Mouse (Mus musculus) natural killer cell, adult 2 months (primary cell): ENCODE measurements around the gene Hmgb1.

Experiments used
- DNase-seq, 2 experiments: peaks; one replicate each; pipeline ENCODE4 v3.0.0; 2022; ENCODE audit warnings: low spot score in 2 of 2

Hmgb1 gene

GRCm38 (mm10) chr5:149185806-149186205 lies 1.5 kb upstream of the Hmgb1 start:
- no peak for DNase-seq

GRCm38 (mm10) chr5:149184844-149185186 lies 526 bp upstream of the Hmgb1 start:
- DNase-seq = no peak

GRCm38 (mm10) chr5:149183721-149184103 lies 577 bp downstream of the Hmgb1 start:
- DNase-seq = no peak

GRCm38 (mm10) chr5:149183122-149183521 lies 1.2 kb downstream of the Hmgb1 start:
- DNase-seq = no peak

- DNase-seq = no peak
Observed at GRCm38 (mm10) chr5:149182186-149182870, 2.0 kb downstream of the Hmgb1 start.

- DNase-seq = no peak
Observed at GRCm38 (mm10) chr5:149179826-149180225, 4.5 kb downstream of the Hmgb1 start.

- DNase-seq = no peak
Observed at GRCm38 (mm10) chr5:149178095-149178494, 6.2 kb downstream of the Hmgb1 start.

- no peak for DNase-seq
Observed at GRCm38 (mm10) chr5:149175736-149176135, 8.6 kb downstream of the Hmgb1 start.

GRCm38 (mm10) chr5:149174527-149174926 lies 9.8 kb downstream of the Hmgb1 start:
- no peak for DNase-seq

GRCm38 (mm10) chr5:149172246-149172645 lies 12.0 kb downstream of the Hmgb1 start:
- no peak for DNase-seq

GRCm38 (mm10) chr5:149170841-149171588 lies 13.3 kb downstream of the Hmgb1 start:
- no peak for DNase-seq

- no peak for DNase-seq
Observed at GRCm38 (mm10) chr5:149168816-149169215, 15.5 kb downstream of the Hmgb1 start.

GRCm38 (mm10) chr5:149168051-149168450 lies 16.2 kb downstream of the Hmgb1 start:
- no peak for DNase-seq

- DNase-seq = no peak
Observed at GRCm38 (mm10) chr5:149166011-149166410, 18.3 kb downstream of the Hmgb1 start.

GRCm38 (mm10) chr5:149164881-149165280 lies 19.4 kb downstream of the Hmgb1 start:
- DNase-seq = no peak

- DNase-seq = no peak
Observed at GRCm38 (mm10) chr5:149162890-149163289, 21.4 kb downstream of the Hmgb1 start.

GRCm38 (mm10) chr5:149160469-149160868 lies 23.8 kb downstream of the Hmgb1 start:
- no peak for DNase-seq

GRCm38 (mm10) chr5:149159021-149159420 lies 25.3 kb downstream of the Hmgb1 start:
- DNase-seq = no peak

- DNase-seq = no peak
Observed at GRCm38 (mm10) chr5:149156886-149157563, 27.3 kb downstream of the Hmgb1 start.

GRCm38 (mm10) chr5:149152774-149153155 lies 31.5 kb downstream of the Hmgb1 start:
- DNase-seq = no peak

- no peak for DNase-seq
Observed at GRCm38 (mm10) chr5:149152063-149152773, 32.1 kb downstream of the Hmgb1 start.

- no peak for DNase-seq
Observed at GRCm38 (mm10) chr5:149150882-149151281, 33.4 kb downstream of the Hmgb1 start.
